Mouse (Mus musculus) B cell, adult 67 days (primary cell): ENCODE data around the gene Dnajc27. TPM values are rescaled to one million over a fixed set of nuclear protein-coding genes. Genes with fewer than 3 reads are reported as not detected.

Source experiments
- total RNA-seq, 2 experiments: library from RNA; stranded (reverse); gene quantifications; 4 replicates each; pipeline ENCODE4 v1.2.4; 2023

Gene Dnajc27
- total RNA-seq: 10 to 100 TPM; 15.2 to 15.3 TPM

GRCm38 (mm10) chr12:4082132-4083001 lies at the start of gene Dnajc27:
Gene Dnajc27, plus strand, starts transcription at chr12:4082583.

GRCm38 (mm10) chr12:4038061-4039041 lies 44.0 kb upstream of the Dnajc27 start, which contains the start of gene Efr3b:
Gene Efr3b, minus strand, starts transcription at chr12:4038915.

GRCm38 (mm10) chr12:4132941-4133846 lies 50.8 kb downstream of the Dnajc27 start, which contains the start of gene Adcy3:
Gene Adcy3, plus strand, starts transcription at chr12:4133103.

Other genes starting within 250 kb of the Dnajc27 start
- 1 to 10 TPM; 1.4 to 2.5 TPM for gene Pomc, start 127.6 kb upstream of the Dnajc27 start, total RNA-seq
- gene Efr3b, start 43.7 kb upstream of the Dnajc27 start, total RNA-seq: under 1 TPM in 1 of 2 experiments, not detected in 1; 0.09 TPM
- gene Adcy3, start 50.5 kb downstream of the Dnajc27 start, total RNA-seq: 10 to 100 TPM in 1 of 2 experiments, 1 to 10 TPM in 1; 9.9 to 11.2 TPM
- gene Ptrhd1, start 151.4 kb downstream of the Dnajc27 start, total RNA-seq: 1 to 10 TPM; 4.4 to 4.5 TPM
- gene Cenpo, start 151.7 kb downstream of the Dnajc27 start, total RNA-seq: 10 to 100 TPM; 29.2 to 30.1 TPM